Mouse (Mus musculus) ES-E14 (cell line): ENCODE measurements around the gene Spata9. TPM values are rescaled to one million over a fixed set of nuclear protein-coding genes. Genes with fewer than 3 reads are reported as not detected.

ENCODE experiments used
- DNase-seq: peaks from one replicate; pipeline ENCODE4 v3.0.0-alpha.2; 2013; ENCODE audit warnings: low read depth, low spot score
- H3K27ac ChIP-seq: 2 replicates; pipeline ENCODE4 v1.5.1; 2012; ENCODE audit warnings: low read depth, mild to moderate bottlenecking, low read length, moderate library complexity, mixed read lengths; ENCODE audit not compliant: poor library complexity, insufficient read depth, severe bottlenecking
- H3K36me3 ChIP-seq: 2 replicates; pipeline ENCODE4 v1.6.1; 2012; ENCODE audit warnings: mild to moderate bottlenecking, low read length, moderate library complexity, mixed read lengths; ENCODE audit not compliant: control insufficient read depth, poor library complexity, insufficient read depth, severe bottlenecking
- H3K4me1 ChIP-seq, 2 experiments: fragments of 150-350 bp in 1 of 2; sonication (generic) in 1 of 2; 2 replicates each; pipeline ENCODE4 v1.6.1; 2012; ENCODE audit warnings: low read length in 2 of 2, mild to moderate bottlenecking in 1 of 2, mixed read lengths in 1 of 2; ENCODE audit not compliant: control insufficient read depth in 2 of 2, insufficient read depth in 2 of 2, poor library complexity in 1 of 2
- H3K4me3 ChIP-seq, 2 experiments: fragments of 150-350 bp in 1 of 2; sonication (generic) in 1 of 2; 2 replicates each; pipeline ENCODE4 v1.5.1; 2012; ENCODE audit warnings: low read length in 2 of 2, low read depth in 1 of 2, mild to moderate bottlenecking in 1 of 2, mixed read lengths in 1 of 2; ENCODE audit not compliant: insufficient read depth in 1 of 2, poor library complexity in 1 of 2, severe bottlenecking in 1 of 2
- H3K9ac ChIP-seq: 2 replicates; pipeline ENCODE4 v1.6.1; 2012; ENCODE audit warnings: low read depth, mild to moderate bottlenecking, low read length, mixed read lengths; ENCODE audit not compliant: poor library complexity, insufficient read depth, severe bottlenecking
- H3K9me3 ChIP-seq: fragments of 150-350 bp; sonication (generic); 2 replicates; pipeline ENCODE4 v1.6.1; 2012; ENCODE audit warnings: low read depth, mild to moderate bottlenecking, low read length; ENCODE audit not compliant: control insufficient read depth, insufficient read depth
- CHD2 ChIP-seq: IDR thresholded peaks from 2 replicates; pipeline ENCODE4 v1.6.1; 2014; ENCODE audit warnings: mild to moderate bottlenecking, low read depth, low read length, inconsistent platforms
- HCFC1 ChIP-seq: IDR thresholded peaks from 2 replicates; pipeline ENCODE4 v1.6.1; 2012; ENCODE audit warnings: low read length, inconsistent platforms, borderline replicate concordance; ENCODE audit not compliant: insufficient read depth
- MAFK ChIP-seq: IDR thresholded peaks from 2 replicates; pipeline ENCODE4 v1.6.1; 2014; ENCODE audit warnings: mild to moderate bottlenecking, low read depth, low read length, inconsistent platforms; ENCODE audit not compliant: insufficient read depth
- ZC3H11A ChIP-seq: IDR thresholded peaks from 2 replicates; pipeline ENCODE4 v1.6.1; 2012; ENCODE audit warnings: low read depth, mild to moderate bottlenecking, inconsistent platforms, low read length, borderline replicate concordance
- ZNF384 ChIP-seq: IDR thresholded peaks from 2 replicates; pipeline ENCODE4 v1.6.1; 2012; ENCODE audit warnings: low read depth, low read length, inconsistent platforms
- in situ Hi-C, 2 experiments: fragments of 600-800 bp; cut with MboI; formaldehyde crosslinking; loops; one replicate each; pipeline ENCODE4 v1.15.1; 2025; ENCODE audit warnings: low sequenced_read_pairs in 2 of 2, inconsistent platforms in 1 of 2; ENCODE audit not compliant: unreplicated experiment in 2 of 2
- total RNA-seq: library from RNA; depleted of rRNA; stranded (reverse); fragments of 300-350 nt; gene quantifications from 2 replicates; pipeline ENCODE4 v1.2.3, GENCODE M21; 2012

Gene Spata9
- total RNA-seq, 1 experiment, result not detected

DNA sequence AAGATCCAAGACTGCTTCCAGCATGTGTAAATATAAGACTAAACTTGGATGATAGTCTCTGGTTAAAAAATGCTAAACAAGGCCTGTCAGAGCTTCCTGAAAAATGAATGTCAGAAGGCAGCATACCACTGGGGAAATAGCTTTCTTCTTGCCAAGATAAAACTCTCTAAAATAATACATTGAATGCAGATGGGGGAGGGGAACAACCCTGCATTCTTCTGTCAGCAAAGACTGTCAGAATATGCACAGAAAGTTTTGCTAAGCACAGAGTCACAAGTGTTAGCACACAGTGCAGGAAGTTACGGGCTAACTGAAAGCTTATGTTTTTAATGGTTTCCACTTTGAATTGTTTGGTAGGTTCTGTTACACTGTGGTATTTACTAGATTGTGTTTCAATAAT lies 16.7 kb upstream of the Spata9 start:
- no peaks in the 10 kb centered on the region for H3K36me3 ChIP-seq
- in situ Hi-C loops, result no loop called here
- H3K27ac ChIP-seq, result no peak overlapping the region
- TF ChIP-seq CHD2 (no peak), ZC3H11A (no peak), ZNF384 (no peak)
- H3K9me3 ChIP-seq, result no peaks in the 10 kb centered on the region
- H3K4me1 ChIP-seq, result no peaks in the 10 kb centered on the region
- no peak for DNase-seq
- H3K9ac ChIP-seq, result no peak overlapping the region
- H3K4me3 ChIP-seq, result no peak overlapping the region

GRCm38 (mm10) chr13:75955357-75955992 lies 11.5 kb upstream of the Spata9 start:
- H3K4me1 ChIP-seq, result no peaks in the 10 kb centered on the region
- H3K9ac ChIP-seq, result no peak overlapping the region
- DNase-seq, result no peak
- in situ Hi-C loops, result no loop called here
- H3K27ac ChIP-seq, result no peak overlapping the region
- no peaks in the 10 kb centered on the region for H3K36me3 ChIP-seq
- TF ChIP-seq CHD2 (no peak), ZNF384 (no peak), ZC3H11A (no peak), HCFC1 (no peak), MAFK (no peak)
- no peak overlapping the region for H3K4me3 ChIP-seq
- H3K9me3 ChIP-seq, result no peaks in the 10 kb centered on the region

GRCm38 (mm10) chr13:75974481-75974880 lies 7.5 kb downstream of the Spata9 start:
- H3K4me1 ChIP-seq, result no peaks in the 10 kb centered on the region
- no peak overlapping the region for H3K27ac ChIP-seq
- no peak overlapping the region for H3K9ac ChIP-seq
- TF ChIP-seq ZC3H11A, result no peak
- no peak for TF ChIP-seq HCFC1
- no peak for TF ChIP-seq MAFK
- no peaks in the 10 kb centered on the region for H3K36me3 ChIP-seq
- H3K9me3 ChIP-seq, result no peaks in the 10 kb centered on the region
- in situ Hi-C loops, result no loop called here
- no peak for DNase-seq
- no peak overlapping the region for H3K4me3 ChIP-seq

DNA sequence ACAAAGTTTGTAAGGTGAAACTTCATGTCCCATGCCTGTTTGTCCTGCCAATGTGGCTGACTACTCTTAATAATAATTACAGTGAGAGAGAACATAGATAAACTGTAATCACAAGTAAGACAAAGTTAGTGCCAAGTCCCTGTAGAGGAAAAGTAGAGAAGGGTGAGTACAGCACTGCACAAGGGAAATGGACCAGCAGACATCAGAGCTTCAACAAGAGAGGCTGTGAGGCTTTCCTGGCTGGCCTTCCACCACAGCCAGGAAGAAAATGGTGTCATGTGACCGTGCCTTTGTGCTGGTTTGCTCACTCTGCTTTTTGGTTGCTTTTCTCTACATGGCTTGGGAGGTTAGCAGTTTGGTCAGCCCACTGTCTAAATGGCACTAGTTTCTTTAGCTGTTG lies 8.7 kb downstream of the Spata9 start:
- Histone ChIP-seq H3K9me3 (no peaks in the 10 kb centered on the region), H3K36me3 (no peaks in the 10 kb centered on the region), H3K4me3 (no peak overlapping the region), H3K27ac (no peak overlapping the region), H3K9ac (no peak overlapping the region), H3K4me1 (no peaks in the 10 kb centered on the region)
- no peak for DNase-seq
- TF ChIP-seq CHD2, result no peak
- TF ChIP-seq HCFC1, result no peak
- no peak for TF ChIP-seq ZNF384
- no peak for TF ChIP-seq MAFK
- TF ChIP-seq ZC3H11A, result no peak
- in situ Hi-C loops, result no loop called here

- no peaks in the 10 kb centered on the region for H3K36me3 ChIP-seq
- in situ Hi-C loops, result no loop called here
- TF ChIP-seq ZC3H11A (no peak), ZNF384 (no peak), CHD2 (no peak), MAFK (no peak), HCFC1 (no peak)
- no peak overlapping the region for H3K9ac ChIP-seq
- no peak overlapping the region for H3K27ac ChIP-seq
- no peak for DNase-seq
- no peaks in the 10 kb centered on the region for H3K9me3 ChIP-seq
- no peak overlapping the region for H3K4me3 ChIP-seq
- H3K4me1 ChIP-seq, result no peaks in the 10 kb centered on the region
Measured at GRCm38 (mm10) chr13:75976218-75976617, 9.3 kb downstream of the Spata9 start.
